Mouse (Mus musculus) lung, postnatal 0 days (tissue): ENCODE results near the gene Foxj1.

Experiments
- CTCF ChIP-seq: IDR thresholded peaks from 2 replicates; pipeline ENCODE4 v1.5.1; 2016; ENCODE audit warnings: antibody characterized with exemption, mild to moderate bottlenecking
- EP300 ChIP-seq: IDR thresholded peaks from 2 replicates; pipeline ENCODE4 v1.6.1; 2016; ENCODE audit warnings: antibody characterized with exemption, mild to moderate bottlenecking, control low read depth

DNA sequence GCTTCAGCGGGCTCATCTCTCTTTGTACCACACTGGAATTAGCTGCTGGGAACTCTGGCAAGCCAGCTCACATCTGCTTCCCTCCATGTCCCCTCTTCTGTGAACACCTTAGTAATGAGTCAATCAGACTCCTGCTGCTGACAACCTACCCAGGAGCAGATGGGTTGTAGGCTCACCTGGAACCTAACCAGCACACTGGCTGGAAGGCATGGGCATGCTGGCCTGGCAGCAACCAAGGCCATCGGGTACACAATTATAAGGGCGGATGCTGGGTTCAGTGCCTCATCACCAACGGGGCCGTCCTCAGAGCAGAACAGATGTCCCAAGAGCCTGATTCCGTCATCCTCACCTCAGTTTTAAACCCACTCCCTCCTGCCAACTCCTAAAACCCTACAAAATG, 36.6 kb downstream of the Foxj1 start:
- TF ChIP-seq CTCF = no peak
- TF ChIP-seq EP300 = no peak
